Mouse (Mus musculus): ENCODE data around the gene Nkapd1. TPM values are rescaled to one million over a fixed set of nuclear protein-coding genes. Genes with fewer than 3 reads are reported as not detected.
A peak's percentile ranks its signal among the peaks of the same experiment; 100 is the strongest.
"Not testable (repeated sequence)": the region's sequence is repeated elsewhere in the genome, so short reads cannot be mapped to it uniquely, and the experiment has no call there.

The Nkapd1 gene
- polyA plus RNA-seq, 1 experiment from 2014 or later: 22.2 TPM

GRCm38 (mm10) chr9:50632016-50632688 lies 14.9 kb upstream of the Nkapd1 start:
- H3K4me2 ChIP-seq: no peak overlapping the region
- no peaks in the 10 kb centered on the region for H3K27me3 ChIP-seq
- no peak overlapping the region for H3K27ac ChIP-seq
- H3K9me3 ChIP-seq: no peaks in the 10 kb centered on the region
- no peak overlapping the region for H3K9ac ChIP-seq
- whole genome bisulfite sequencing: 85% methylated on average over 6 of the region's 6 CpGs
- peaks cover 39% of the 10 kb centered on the region for H3K36me3 ChIP-seq
- H3K4me1 ChIP-seq: no peaks in the 10 kb centered on the region
- no peak for ATAC-seq (ENCODE audit: insufficient number of reproducible peaks, low FRiP score, low TSS enrichment, low read depth)
- no peak overlapping the region for H3K4me3 ChIP-seq

GRCm38 (mm10) chr9:50630903-50631302 lies 13.6 kb upstream of the Nkapd1 start:
- not testable (repeated sequence) for H3K9me3 ChIP-seq; H3K27ac ChIP-seq; ATAC-seq (ENCODE audit: insufficient number of reproducible peaks, low FRiP score, low TSS enrichment, low read depth); H3K4me2 ChIP-seq; H3K9ac ChIP-seq; H3K4me1 ChIP-seq; H3K4me3 ChIP-seq; H3K27me3 ChIP-seq
- WGBS: 87% methylated on average over 6 of the region's 8 CpGs
- peaks cover 30% of the 10 kb centered on the region for H3K36me3 ChIP-seq

- ATAC-seq (ENCODE audit: insufficient number of reproducible peaks, low FRiP score, low TSS enrichment, low read depth): no peak
- Histone ChIP-seq H3K4me1 (peaks cover 11% of the 10 kb centered on the region), H3K27ac (no peak overlapping the region), H3K27me3 (no peaks in the 10 kb centered on the region), H3K4me2 (peak overlapping the region; percentile 59), H3K36me3 (peaks cover 23% of the 10 kb centered on the region), H3K4me3 (peak overlapping the region; percentile 100), H3K9me3 (no peaks in the 10 kb centered on the region), H3K9ac (no peak overlapping the region)
- WGBS: 63% methylated on average over 9 of the region's 9 CpGs
These were observed 598 bp upstream of the Nkapd1 start for GRCm38 (mm10) chr9:50617794-50618330.

- no peak for ATAC-seq (ENCODE audit: insufficient number of reproducible peaks, low FRiP score, low TSS enrichment, low read depth)
- Histone ChIP-seq H3K4me3 (peak overlapping the region; percentile 100), H3K27me3 (no peaks in the 10 kb centered on the region), H3K27ac (peak overlapping the region; percentile 96; the same call in 1 of the 2 replicates), H3K36me3 (peaks cover 37% of the 10 kb centered on the region), H3K9ac (peak overlapping the region; percentile 99), H3K4me2 (peak overlapping the region; percentile 59), H3K9me3 (no peaks in the 10 kb centered on the region), H3K4me1 (peaks cover 11% of the 10 kb centered on the region)
- 31% methylated on average over 11 of the region's 11 CpGs for WGBS
These were observed 1.1 kb downstream of the Nkapd1 start for GRCm38 (mm10) chr9:50616161-50616560.

- WGBS: 77% methylated on average over 4 of the region's 4 CpGs
- Histone ChIP-seq H3K4me2 (no peak overlapping the region), H3K4me3 (no peak overlapping the region), H3K9me3 (no peaks in the 10 kb centered on the region), H3K9ac (no peak overlapping the region), H3K27ac (no peak overlapping the region), H3K36me3 (peaks cover 72% of the 10 kb centered on the region), H3K4me1 (peaks cover 8% of the 10 kb centered on the region), H3K27me3 (no peaks in the 10 kb centered on the region)
- no peak for ATAC-seq (ENCODE audit: insufficient number of reproducible peaks, low FRiP score, low TSS enrichment, low read depth)
These were observed 5.1 kb downstream of the Nkapd1 start for GRCm38 (mm10) chr9:50612115-50612514.

GRCm38 (mm10) chr9:50604338-50604737 lies 12.9 kb downstream of the Nkapd1 start:
- Histone ChIP-seq H3K4me2 (peak overlapping the region; percentile 67), H3K36me3 (peaks cover 41% of the 10 kb centered on the region), H3K27me3 (no peaks in the 10 kb centered on the region), H3K27ac (peak overlapping the region; percentile 87), H3K4me3 (peak overlapping the region; percentile 85), H3K4me1 (peaks cover 19% of the 10 kb centered on the region), H3K9me3 (no peaks in the 10 kb centered on the region), H3K9ac (peak overlapping the region; percentile 87)
- ATAC-seq (ENCODE audit: insufficient number of reproducible peaks, low FRiP score, low TSS enrichment, low read depth): no peak
- WGBS: 2% methylated on average over 6 of the region's 6 CpGs

GRCm38 (mm10) chr9:50603998-50604324 lies 13.3 kb downstream of the Nkapd1 start:
- peak overlapping the region; percentile 85 for H3K4me3 ChIP-seq
- H3K27ac ChIP-seq: peak overlapping the region; percentile 87
- peaks cover 19% of the 10 kb centered on the region for H3K4me1 ChIP-seq
- no peaks in the 10 kb centered on the region for H3K27me3 ChIP-seq
- H3K36me3 ChIP-seq: peaks cover 42% of the 10 kb centered on the region
- peak overlapping the region; percentile 67 for H3K4me2 ChIP-seq
- peak overlapping the region; percentile 87 for H3K9ac ChIP-seq
- no peaks in the 10 kb centered on the region for H3K9me3 ChIP-seq
- peak; percentile 75; the same call in 1 of the 2 replicates for ATAC-seq (ENCODE audit: insufficient number of reproducible peaks, low FRiP score, low TSS enrichment, low read depth)
- WGBS: 0% methylated on average over 24 of the region's 24 CpGs

- Histone ChIP-seq H3K9ac (peak within 1 kb of the TSS; percentile 87), H3K27me3 (no peaks in the 10 kb centered on the region), H3K4me1 (peaks cover 19% of the 10 kb centered on the region), H3K36me3 (peaks cover 43% of the 10 kb centered on the region), H3K27ac (peak within 1 kb of the TSS; percentile 87), H3K9me3 (no peaks in the 10 kb centered on the region), H3K4me2 (peak within 1 kb of the TSS; percentile 67), H3K4me3 (peak within 1 kb of the TSS; percentile 85)
- under 1% methylated on average over 48 of the region's 48 CpGs for WGBS
- peak; percentile 94 for ATAC-seq (ENCODE audit: insufficient number of reproducible peaks, low FRiP score, low TSS enrichment, low read depth)
These were observed 13.9 kb downstream of the Nkapd1 start, which contains the start of the genes Sdhd and Timm8b for GRCm38 (mm10) chr9:50603189-50603997. Sdhd (minus strand) TSS chr9:50603812. Timm8b (plus strand) TSS chr9:50603910.

GRCm38 (mm10) chr9:50602055-50602845 lies 15.0 kb downstream of the Nkapd1 start:
- H3K9ac ChIP-seq: peak overlapping the region; percentile 11; the same call in 1 of the 2 replicates
- no peak overlapping the region for H3K27ac ChIP-seq
- H3K27me3 ChIP-seq: no peaks in the 10 kb centered on the region
- H3K4me1 ChIP-seq: peaks cover 19% of the 10 kb centered on the region
- peak overlapping the region; percentile 85 for H3K4me3 ChIP-seq
- peaks cover 43% of the 10 kb centered on the region for H3K36me3 ChIP-seq
- 84% methylated on average over 7 of the region's 7 CpGs for WGBS
- ATAC-seq (ENCODE audit: insufficient number of reproducible peaks, low FRiP score, low TSS enrichment, low read depth): no peak
- no peaks in the 10 kb centered on the region for H3K9me3 ChIP-seq
- peak overlapping the region; percentile 67 for H3K4me2 ChIP-seq

GRCm38 (mm10) chr9:50601536-50601935 lies 15.7 kb downstream of the Nkapd1 start:
- Histone ChIP-seq H3K27ac (no peak overlapping the region), H3K9me3 (no peaks in the 10 kb centered on the region), H3K4me1 (peaks cover 19% of the 10 kb centered on the region), H3K4me2 (no peak overlapping the region), H3K9ac (no peak overlapping the region), H3K4me3 (no peak overlapping the region), H3K27me3 (no peaks in the 10 kb centered on the region), H3K36me3 (peaks cover 46% of the 10 kb centered on the region)
- 92% methylated on average over 6 of the region's 6 CpGs for WGBS
- ATAC-seq (ENCODE audit: insufficient number of reproducible peaks, low FRiP score, low TSS enrichment, low read depth): no peak

GRCm38 (mm10) chr9:50596973-50597372 lies 20.3 kb downstream of the Nkapd1 start:
- no peak overlapping the region for H3K4me3 ChIP-seq

More at GRCm38 (mm10) chr9:50596973-50597372, 20.3 kb downstream of the Nkapd1 start:
- Histone ChIP-seq H3K27me3 (no peaks in the 10 kb centered on the region), H3K27ac (no peak overlapping the region), H3K36me3 (peaks cover 56% of the 10 kb centered on the region), H3K9ac (no peak overlapping the region), H3K9me3 (no peaks in the 10 kb centered on the region), H3K4me2 (no peak overlapping the region), H3K4me1 (peaks cover 1% of the 10 kb centered on the region)
- WGBS: 97% methylated on average over 8 of the region's 8 CpGs
- ATAC-seq (ENCODE audit: insufficient number of reproducible peaks, low FRiP score, low TSS enrichment, low read depth): no peak

All from limb, embryonic 15.5 days (tissue).